ENCODE assay signal across 13 mouse cellular contexts in the genomic region with DNA sequence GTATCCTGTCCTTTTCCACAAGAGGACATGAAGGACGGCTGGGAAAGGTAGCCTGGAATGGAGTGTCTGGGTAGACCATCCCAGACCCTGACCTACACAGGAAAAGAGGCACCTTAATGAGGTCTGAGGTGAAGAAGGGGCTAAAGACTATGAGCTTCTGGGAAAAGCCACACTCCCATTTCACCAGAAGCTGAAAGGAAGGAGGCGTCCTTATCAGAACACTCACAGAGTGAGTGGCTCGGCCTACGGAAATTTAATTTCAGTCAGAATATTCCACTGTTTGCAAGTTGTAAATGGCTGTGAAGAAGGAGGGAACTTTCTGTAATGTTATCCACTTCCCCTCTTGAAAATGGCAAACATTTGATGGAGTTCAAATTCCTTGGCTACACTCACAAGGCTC. TPM values are rescaled to one million over a fixed set of nuclear protein-coding genes. Genes with fewer than 3 reads are reported as not detected.
DNase-seq lines count a peak whose midpoint lies in the region; ATAC-seq and TF ChIP-seq lines count a peak whose summit lies in the region.
"Had no signal": no experiment of that assay in that cellular context is flagged by ENCODE, and none has a peak within 500 bp of the region (broad histone marks: within the 10 kb centered on the region; RNA-seq: fewer than 3 reads in every experiment).

No protein-coding gene starts in this region.

- H3K27me3 ChIP-seq in kidney, postnatal 0 days (ENCODE audit: insufficient read depth, low read length): no peaks in the 10 kb centered on the region
- no peaks in the 10 kb centered on the region for H3K27me3 ChIP-seq in CH12.LX (replicated peaks)
- no peaks in the 10 kb centered on the region for H3K27me3 ChIP-seq in limb, embryonic 12.5 days

- no peak for TF ChIP-seq POLR2A in CH12.LX (IDR thresholded peaks at IDR 0.05; ENCODE audit: low read depth, low read length)

- H3K36me3 ChIP-seq in kidney, postnatal 0 days (ENCODE audit: insufficient read depth, low read length): no peaks in the 10 kb centered on the region
- H3K36me3 ChIP-seq in CH12.LX (replicated peaks in 1 of 2; ENCODE audit: control insufficient read depth in 1 of 2, insufficient read depth in 1 of 2, low read length in 1 of 2): peaks cover 0 to 34% of the 10 kb centered on the region in 2 experiments
- H3K36me3 ChIP-seq in limb, embryonic 12.5 days: no peaks in the 10 kb centered on the region

- TF ChIP-seq RAD21 in CH12.LX (IDR thresholded peaks at IDR 0.05; ENCODE audit: low read depth, low read length): no peak

- peaks cover 60% of the 10 kb centered on the region for H3K79me2 ChIP-seq in CH12.LX (replicated peaks; ENCODE audit: control insufficient read depth, extremely low read depth, insufficient read depth, poor library complexity, severe bottlenecking)

- DNase-seq in CD4-positive, CD25-positive, alpha-beta regulatory T cell, adult 2 months (ENCODE audit: low read depth, low spot score): peak; percentile 14
- peak; percentile 28 for DNase-seq in kidney, postnatal 0 days (ENCODE audit: low spot score)
- DNase-seq in kidney, adult 8-10 months: no peak
- DNase-seq in CH12.LX (ENCODE audit: extremely low read depth): no peak
- DNase-seq in yolk sac, embryonic 10.5 days (ENCODE audit: low spot score): no peak
- no peak for DNase-seq in layer of hippocampus, adult 2 months (ENCODE audit: low spot score in 2 of 2)
- DNase-seq: adrenal gland, postnatal 36 days; kidney, adult 9 months had no signal

- H3K9ac ChIP-seq in kidney, postnatal 0 days (ENCODE audit: low read depth, low read length): no peak overlapping the region
- peak overlapping the region; percentile 35; the same call in 1 of the 2 replicates for H3K9ac ChIP-seq in CH12.LX (ENCODE audit: insufficient read depth, low read depth)
- H3K9ac ChIP-seq in limb, embryonic 12.5 days (replicated peaks): no peak overlapping the region

- H3K4me1 ChIP-seq in kidney, postnatal 0 days (replicated peaks; ENCODE audit: insufficient read depth, low read length): 0 out of 2 replicates have a peak, but pooled peaks cover 5% of the 10 kb centered on the region
- peaks cover 42 to 91% of the 10 kb centered on the region in 2 experiments for H3K4me1 ChIP-seq in CH12.LX (ENCODE audit: control insufficient read depth in 1 of 2, insufficient read depth in 2 of 2)
- peaks cover 26% of the 10 kb centered on the region for H3K4me1 ChIP-seq in limb, embryonic 12.5 days (replicated peaks)

- 43% methylated on average over 4 of the region's 4 CpGs for WGBS in kidney, postnatal 0 days
- WGBS in limb, embryonic 12.5 days: 47% methylated on average over 4 of the region's 4 CpGs

- no peak for ATAC-seq in CD4-positive, CD25-positive, alpha-beta regulatory T cell, adult 4 months
- no peak for ATAC-seq in kidney, postnatal 0 days (replicated peaks; ENCODE audit: low FRiP score, low read depth)
- no peak for ATAC-seq in limb, embryonic 12.5 days (ENCODE audit: insufficient number of reproducible peaks, insufficient read depth, low FRiP score, low TSS enrichment, low read depth)
- ATAC-seq: forebrain, embryonic 14.5 days; hindbrain, embryonic 16.5 days had no signal

- H3K27ac ChIP-seq in kidney, postnatal 0 days: no peak overlapping the region; the same call in 1 of the 2 replicates
- H3K27ac ChIP-seq in CH12.LX (ENCODE audit: insufficient read depth, low read depth): peak overlapping the region; percentile 82
- H3K27ac ChIP-seq in limb, embryonic 12.5 days: peak overlapping the region; percentile 56
- H3K27ac ChIP-seq in layer of hippocampus, adult 2 months: no peak overlapping the region
- H3K27ac ChIP-seq: macrophage had no signal

- peak; percentile 3; the same call in 1 of the 2 replicates for TF ChIP-seq EP300 in CH12.LX (IDR thresholded peaks at IDR 0.05; ENCODE audit: low read length)

- no peak overlapping the region for H3K4me2 ChIP-seq in kidney, postnatal 0 days (ENCODE audit: low read length)
- peak overlapping the region; percentile 79 for H3K4me2 ChIP-seq in CH12.LX (ENCODE audit: insufficient read depth, low read depth, poor library complexity, severe bottlenecking)
- no peak overlapping the region for H3K4me2 ChIP-seq in limb, embryonic 12.5 days

- in situ Hi-C loops in CH12.LX (cut with MboI; ENCODE audit: low pct_ligation_motif_present, low pct_unique_long_range_greater_than_20kb, low sequenced_read_pairs): no loop called here

- no peaks in the 10 kb centered on the region for H3K9me3 ChIP-seq in kidney, postnatal 0 days (replicated peaks; ENCODE audit: low read length)
- H3K9me3 ChIP-seq in CH12.LX (replicated peaks; ENCODE audit: low read length): no peaks in the 10 kb centered on the region
- no peaks in the 10 kb centered on the region for H3K9me3 ChIP-seq in limb, embryonic 12.5 days

- H3K4me3 ChIP-seq in kidney, postnatal 0 days (replicated peaks; ENCODE audit: low read depth, low read length): no peak overlapping the region
- H3K4me3 ChIP-seq in CH12.LX (replicated peaks in 1 of 3; ENCODE audit: low read depth in 2 of 3, low read length in 2 of 3, poor library complexity in 1 of 3): no peak overlapping the region
- H3K4me3 ChIP-seq in limb, embryonic 12.5 days (replicated peaks): no peak overlapping the region
- H3K4me3 ChIP-seq in layer of hippocampus, adult 2 months: no peak overlapping the region

- TF ChIP-seq CTCF in kidney, postnatal 0 days (IDR thresholded peaks at IDR 0.05; ENCODE audit: low read depth): no peak
- TF ChIP-seq CTCF in CH12.LX (conservative IDR thresholded peaks at IDR 0.05 in 1 of 2, IDR thresholded peaks at IDR 0.05 in 1 of 2; ENCODE audit: low read depth in 2 of 2, low read length in 2 of 2): no peak
- no peak for TF ChIP-seq CTCF in layer of hippocampus, adult 2 months (conservative IDR thresholded peaks at IDR 0.05)

- dilution Hi-C loops in CH12.LX (cut with MboI; ENCODE audit: extremely low pct_ligation_motif_present, extremely low pct_unique_long_range_greater_than_20kb, low sequenced_read_pairs): no loop called here

TF ChIP-seq in CH12.LX, 34 proteins besides CTCF, POLR2A, EP300 and RAD21:
- 0 out of 2 replicates have a peak, but pooled peaks have one; percentile 15 for TF ChIP-seq MXI1 (IDR thresholded peaks at IDR 0.05; ENCODE audit: low read depth, low read length)
- TF ChIP-seq POLR2AphosphoS2 (IDR thresholded peaks at IDR 0.05; ENCODE audit: low read depth, low read length): no peak

RNA-seq across cellular contexts. Expression of gene Kcnk5, which starts 8.7 kb away (rescaled TPM):
- polyA plus RNA-seq in CD4-positive, CD25-positive, alpha-beta regulatory T cell, adult 4 months (2017; shearing (Covaris generic)): 1 to 10 TPM; 1.3 to 4.4 TPM
- 12.0 and 14.8 TPM in 2 replicates for polyA plus RNA-seq in kidney, postnatal 0 days (2015; fragmentation: Nextera tagmentation; extraction: Ambion mirVana)
- 11.7 and 12.3 TPM in 2 replicates for total RNA-seq in CH12.LX (2012; rRNA removed)
- 8.7 and 9.0 TPM in 2 replicates for total RNA-seq in CH12.LX (2014; rRNA removed)
- 12.5 and 14.1 TPM in 2 replicates for polyA plus RNA-seq in CH12.LX (2012; ENCODE audit: insufficient read length, low read depth)
- 6.9 TPM in 2 replicates for polyA plus RNA-seq in limb, embryonic 12.5 days (2016; fragmentation: Nextera tagmentation; extraction: Ambion mirVana)
- under 1 TPM; 0.10 to 0.23 TPM for total RNA-seq in layer of hippocampus, adult 2 months (2021)

RNA-seq across cellular contexts. Expression of gene Saysd1, which starts 34.6 kb away (rescaled TPM):
- polyA plus RNA-seq in CD4-positive, CD25-positive, alpha-beta regulatory T cell, adult 4 months (2017; shearing (Covaris generic)): 10 to 100 TPM; 23.8 to 34.8 TPM
- polyA plus RNA-seq in kidney, postnatal 0 days (2015; fragmentation: Nextera tagmentation; extraction: Ambion mirVana): 18.1 and 19.3 TPM in 2 replicates
- total RNA-seq in CH12.LX (2012; rRNA removed) (5.9 and 6.0 TPM in 2 replicates), CH12.LX (2014; rRNA removed) (6.3 and 6.6 TPM in 2 replicates)
- 5.3 and 5.5 TPM in 2 replicates for polyA plus RNA-seq in CH12.LX (2012; ENCODE audit: insufficient read length, low read depth)
- polyA plus RNA-seq in limb, embryonic 12.5 days (2016; fragmentation: Nextera tagmentation; extraction: Ambion mirVana): 10.3 and 10.6 TPM in 2 replicates
- 1 to 10 TPM; 4.8 to 5.2 TPM for total RNA-seq in layer of hippocampus, adult 2 months (2021)

Comparison
In these comparisons a context has a peak if more than half of its experiments do, and no peak if none do; other contexts are left out.
1. DNase-seq: peak in CD4-positive, CD25-positive, alpha-beta regulatory T cell, adult 2 months (single experiment) and kidney, postnatal 0 days (single experiment); none in kidney, adult 8-10 months (0 of 2), CH12.LX (single experiment), yolk sac, embryonic 10.5 days (single experiment) and layer of hippocampus, adult 2 months (0 of 2).
2. H3K27ac ChIP-seq: peak in CH12.LX (single experiment) and limb, embryonic 12.5 days (single experiment); none in kidney, postnatal 0 days (single experiment) and layer of hippocampus, adult 2 months (single experiment).